ENCODE assay signal across 20 mouse cellular contexts in the genomic region with DNA sequence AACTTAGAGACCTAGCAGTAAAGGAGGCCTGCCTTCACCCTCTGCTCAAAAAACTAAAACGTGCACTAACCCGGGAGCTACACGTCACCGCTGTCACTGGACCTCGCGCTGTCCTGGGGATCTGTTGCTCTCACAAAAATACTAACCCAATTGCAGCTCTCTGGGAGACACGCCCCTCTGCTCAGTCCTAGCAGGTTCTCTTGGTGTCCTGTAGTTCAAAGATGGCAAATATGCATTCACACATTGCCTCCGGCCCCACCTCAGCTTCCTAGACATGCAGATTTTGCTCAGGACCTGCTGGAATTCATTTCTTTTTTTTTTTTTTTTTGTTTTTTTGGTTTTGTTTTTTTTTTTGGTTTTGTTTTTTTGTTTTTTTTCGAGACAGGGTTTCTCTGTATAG. TPM values are rescaled to one million over a fixed set of nuclear protein-coding genes. Genes with fewer than 3 reads are reported as not detected.
DNase-seq lines count a peak whose midpoint lies in the region.
"Had no signal": no experiment of that assay in that cellular context is flagged by ENCODE, and none has a peak within 500 bp of the region (broad histone marks: within the 10 kb centered on the region; RNA-seq: fewer than 3 reads in every experiment).

No protein-coding gene starts in this region.

- 94% methylated on average over 9 of the region's 9 CpGs for WGBS in heart, embryonic 10.5 days

- no peak overlapping the region for H3K4me3 ChIP-seq in heart, embryonic 10.5 days
- H3K4me3 ChIP-seq: embryonic facial prominence, embryonic 10.5 days; embryonic facial prominence, embryonic 12.5 days; forebrain, embryonic 13.5 days; forebrain, embryonic 15.5 days had no signal

- peak; percentile 82 for DNase-seq in heart, adult 11 months
- no peak for DNase-seq in heart, embryonic 10.5 days (ENCODE audit: low spot score)
- peak; percentile 86 for DNase-seq in R1 (ENCODE audit: low read depth, low spot score)
- DNase-seq in spleen, adult 18-20 months: no peak
- no peak for DNase-seq in ovary, postnatal 14 days (ENCODE audit: low spot score)
- DNase-seq: adrenal gland, adult 8-10 months; adrenal gland, postnatal 14 days; adrenal gland, postnatal 36 days; cerebellum, adult 11-12 months; cerebellum, adult 2 months; cerebellum, adult 9-10 months; cerebellum, postnatal 10 days; cerebellum, postnatal 25 days; forebrain, postnatal 0 days had no signal

- no peaks in the 10 kb centered on the region for H3K27me3 ChIP-seq in heart, embryonic 10.5 days (ENCODE audit: insufficient read depth, poor library complexity, severe bottlenecking)
- H3K27me3 ChIP-seq: embryonic facial prominence, embryonic 12.5 days; forebrain, embryonic 13.5 days; forebrain, embryonic 15.5 days; Patski had no signal

- peaks cover 18% of the 10 kb centered on the region for H3K4me1 ChIP-seq in heart, embryonic 10.5 days
- H3K4me1 ChIP-seq: forebrain, embryonic 13.5 days; forebrain, embryonic 15.5 days had no signal

- H3K9me3 ChIP-seq in heart, embryonic 10.5 days: no peaks in the 10 kb centered on the region
- H3K9me3 ChIP-seq: embryonic facial prominence, embryonic 10.5 days; embryonic facial prominence, embryonic 12.5 days; forebrain, embryonic 13.5 days; forebrain, embryonic 15.5 days; G1E had no signal

- H3K36me3 ChIP-seq in heart, embryonic 10.5 days: peaks cover 87% of the 10 kb centered on the region

- H3K27ac ChIP-seq in heart, embryonic 10.5 days: no peak overlapping the region
- H3K27ac ChIP-seq: embryonic facial prominence, embryonic 10.5 days; embryonic facial prominence, embryonic 12.5 days; forebrain, embryonic 13.5 days; forebrain, embryonic 15.5 days had no signal

RNA-seq across cellular contexts. Expression of a gene that starts 19.4 kb away (rescaled TPM):
- polyA plus RNA-seq in heart, embryonic 10.5 days (2016; fragmentation: Nextera tagmentation; extraction: Ambion mirVana): 119 and 134 TPM in 2 replicates

RNA-seq across cellular contexts. Expression of a gene that starts 35.3 kb away (rescaled TPM):
- 1.3 and 2.5 TPM in 2 replicates for polyA plus RNA-seq in heart, embryonic 10.5 days (2016; fragmentation: Nextera tagmentation; extraction: Ambion mirVana)
- polyA plus RNA-seq: Patski had no signal

RNA-seq across cellular contexts. Expression of a gene that starts 56.0 kb away (rescaled TPM):
- 49.0 and 59.6 TPM in 2 replicates for polyA plus RNA-seq in heart, embryonic 10.5 days (2016; fragmentation: Nextera tagmentation; extraction: Ambion mirVana)

Comparison
In these comparisons a context has a peak if more than half of its experiments do, and no peak if none do; other contexts are left out.
1. DNase-seq: peak in heart, adult 11 months (single experiment) and R1 (single experiment); none in heart, embryonic 10.5 days (single experiment), spleen, adult 18-20 months (0 of 2) and ovary, postnatal 14 days (single experiment).